Mouse (Mus musculus): ENCODE measurements around the gene Slc29a4.
A peak's percentile ranks its signal among the peaks of the same experiment; 100 is the strongest.

The Slc29a4 gene

GRCm38 (mm10) chr5:142696865-142697264 is 4.6 kb downstream of the Slc29a4 start:
- no peak for DNase-seq (ENCODE audit: low spot score)

GRCm38 (mm10) chr5:142697742-142698141 is 5.4 kb downstream of the Slc29a4 start:
- no peak for DNase-seq (ENCODE audit: low spot score)

- no peak for DNase-seq (ENCODE audit: low spot score)
These were observed 8.7 kb downstream of the Slc29a4 start for GRCm38 (mm10) chr5:142700842-142701589.

GRCm38 (mm10) chr5:142701651-142702510 is 9.6 kb downstream of the Slc29a4 start:
- DNase-seq (ENCODE audit: low spot score) = no peak

- no peak for DNase-seq (ENCODE audit: low spot score)
These were observed 10.3 kb downstream of the Slc29a4 start for GRCm38 (mm10) chr5:142702511-142703138.

- DNase-seq (ENCODE audit: low spot score) = no peak
These were observed 11.3 kb downstream of the Slc29a4 start for GRCm38 (mm10) chr5:142703569-142703968.

- no peak for DNase-seq (ENCODE audit: low spot score)
These were observed 15.4 kb downstream of the Slc29a4 start for GRCm38 (mm10) chr5:142707709-142708108.

- no peak for DNase-seq (ENCODE audit: low spot score)
These were observed 17.1 kb downstream of the Slc29a4 start for GRCm38 (mm10) chr5:142709436-142709835.

GRCm38 (mm10) chr5:142712373-142712772 is 20.1 kb downstream of the Slc29a4 start:
- no peak for DNase-seq (ENCODE audit: low spot score)

- DNase-seq (ENCODE audit: low spot score) = no peak
These were observed 21.7 kb downstream of the Slc29a4 start for GRCm38 (mm10) chr5:142713966-142714365.

GRCm38 (mm10) chr5:142715059-142715458 is 22.7 kb downstream of the Slc29a4 start:
- no peak for DNase-seq (ENCODE audit: low spot score)

GRCm38 (mm10) chr5:142716056-142716455 is 23.7 kb downstream of the Slc29a4 start:
- no peak for DNase-seq (ENCODE audit: low spot score)

GRCm38 (mm10) chr5:142718037-142718436 is 25.7 kb downstream of the Slc29a4 start:
- peak; percentile 62 for DNase-seq (ENCODE audit: low spot score)

GRCm38 (mm10) chr5:142718486-142718885 is 26.2 kb downstream of the Slc29a4 start:
- no peak for DNase-seq (ENCODE audit: low spot score)

- DNase-seq (ENCODE audit: low spot score) = no peak
These were observed 27.6 kb downstream of the Slc29a4 start for GRCm38 (mm10) chr5:142719897-142720296.

GRCm38 (mm10) chr5:142723520-142724133 is 31.3 kb downstream of the Slc29a4 start:
- peak; percentile 40 for DNase-seq (ENCODE audit: low spot score)

GRCm38 (mm10) chr5:142724265-142724664 is 32.0 kb downstream of the Slc29a4 start:
- DNase-seq (ENCODE audit: low spot score) = no peak

- no peak for DNase-seq (ENCODE audit: low spot score)
These were observed 34.4 kb downstream of the Slc29a4 start for GRCm38 (mm10) chr5:142726748-142727147.

GRCm38 (mm10) chr5:142728301-142728700 is 36.0 kb downstream of the Slc29a4 start:
- DNase-seq (ENCODE audit: low spot score) = no peak

- DNase-seq (ENCODE audit: low spot score) = no peak
These were observed 38.0 kb downstream of the Slc29a4 start for GRCm38 (mm10) chr5:142730295-142730694.

GRCm38 (mm10) chr5:142731916-142732315 is 39.6 kb downstream of the Slc29a4 start:
- DNase-seq (ENCODE audit: low spot score) = no peak

- no peak for DNase-seq (ENCODE audit: low spot score)
These were observed 47.6 kb downstream of the Slc29a4 start for GRCm38 (mm10) chr5:142739941-142740340.
